Mouse (Mus musculus) limb, embryonic 15.5 days (tissue): Measurements from ENCODE around the gene Tmx4. TPM values are rescaled to one million over a fixed set of nuclear protein-coding genes. Genes with fewer than 3 reads are reported as not detected.
"Not testable (repeated sequence)": the region's sequence is repeated elsewhere in the genome, so short reads cannot be mapped to it uniquely, and the experiment has no call there.

Experiments
- ATAC-seq: fragments of 200-750 bp; cut with Nextera tagmentation; 2 replicates; pipeline ENCODE4 v1.8.0; 2017; ENCODE audit warnings: low read depth, moderate TSS enrichment; ENCODE audit not compliant: insufficient number of reproducible peaks, low FRiP score, low TSS enrichment
- H3K27ac ChIP-seq: fragments of 300-500 bp; sonication (generic); 2 replicates; pipeline ENCODE4 v1.5.1; 2015; ENCODE audit warnings: moderate library complexity, mild to moderate bottlenecking, inconsistent platforms
- H3K27me3 ChIP-seq: fragments of 300-500 bp; sonication (generic); 2 replicates; pipeline ENCODE4 v1.6.1; 2015; ENCODE audit warnings: inconsistent platforms
- H3K36me3 ChIP-seq: fragments of 300-500 bp; sonication (generic); 2 replicates; pipeline ENCODE4 v1.6.1; 2015; ENCODE audit warnings: inconsistent platforms
- H3K4me1 ChIP-seq: fragments of 300-500 bp; sonication (generic); 2 replicates; pipeline ENCODE4 v1.6.1; 2015; ENCODE audit warnings: inconsistent platforms
- H3K4me2 ChIP-seq: fragments of 300-500 bp; sonication (generic); 2 replicates; pipeline ENCODE4 v1.6.1; 2015; ENCODE audit warnings: mild to moderate bottlenecking, inconsistent platforms
- H3K4me3 ChIP-seq: fragments of 300-500 bp; sonication (generic); 2 replicates; pipeline ENCODE4 v1.5.1; 2015; ENCODE audit warnings: mild to moderate bottlenecking, inconsistent platforms
- H3K9ac ChIP-seq: fragments of 300-500 bp; sonication (generic); 2 replicates; pipeline ENCODE4 v1.6.1; 2015; ENCODE audit warnings: inconsistent platforms
- H3K9me3 ChIP-seq: fragments of 300-500 bp; sonication (generic); 2 replicates; pipeline ENCODE4 v1.6.1; 2016; ENCODE audit warnings: inconsistent platforms
- WGBS: fragments of 180-500 bp; shearing (Covaris S2); methylation state at CpG from one replicate; pipeline ENCODE4 v1.1.7; 2015; 5-methylcytosine and 5-hydroxymethylcytosine counted together
- polyA plus RNA-seq: library from polyadenylated mRNA; unstranded; fragments of >200 nt; fragmentation: Nextera tagmentation; extraction: Ambion mirVana; gene quantifications from 2 replicates; pipeline ENCODE4 v1.2.1, GENCODE M21; 2015

Gene Tmx4
- polyA plus RNA-seq, 1 experiment from 2014 or later: 17.5 TPM

GRCm38 (mm10) chr2:134645752-134646151 lies 1.8 kb upstream of the Tmx4 start:
- Histone ChIP-seq H3K9me3 (no peaks in the 10 kb centered on the region), H3K4me1 (peaks cover 9% of the 10 kb centered on the region), H3K27me3 (no peaks in the 10 kb centered on the region), H3K4me3 (no peak overlapping the region), H3K9ac (no peak overlapping the region), H3K36me3 (no peaks in the 10 kb centered on the region), H3K27ac (no peak overlapping the region), H3K4me2 (no peak overlapping the region)
- no peak for ATAC-seq
- 68% methylated on average over 3 of the region's 3 CpGs for WGBS

DNA sequence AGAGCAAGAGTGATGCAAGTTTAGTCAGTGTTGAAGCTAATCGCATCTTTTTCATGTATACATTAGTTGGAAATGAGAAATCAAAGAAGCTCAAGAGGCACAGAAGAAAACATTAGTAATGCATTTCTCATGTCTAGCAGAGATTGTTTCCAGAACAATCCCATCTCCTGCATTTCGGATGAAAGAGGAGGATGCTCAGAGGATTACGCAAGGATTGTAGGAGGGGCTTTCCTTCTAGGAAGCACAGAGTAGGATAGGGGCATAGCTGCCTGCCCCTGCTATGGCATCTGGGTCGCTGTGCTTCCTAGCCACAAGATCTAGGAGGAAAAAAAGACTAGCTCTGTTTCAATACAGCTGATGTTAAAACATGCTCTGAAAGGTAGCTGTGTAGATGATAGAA lies 1.2 kb upstream of the Tmx4 start:
- Histone ChIP-seq H3K9ac (no peak overlapping the region), H3K27me3 (no peaks in the 10 kb centered on the region), H3K27ac (no peak overlapping the region), H3K9me3 (no peaks in the 10 kb centered on the region), H3K4me1 (peaks cover 9% of the 10 kb centered on the region), H3K36me3 (no peaks in the 10 kb centered on the region), H3K4me3 (no peak overlapping the region), H3K4me2 (no peak overlapping the region)
- ATAC-seq: no peak
- 62% methylated on average over 4 of the region's 4 CpGs for WGBS

DNA sequence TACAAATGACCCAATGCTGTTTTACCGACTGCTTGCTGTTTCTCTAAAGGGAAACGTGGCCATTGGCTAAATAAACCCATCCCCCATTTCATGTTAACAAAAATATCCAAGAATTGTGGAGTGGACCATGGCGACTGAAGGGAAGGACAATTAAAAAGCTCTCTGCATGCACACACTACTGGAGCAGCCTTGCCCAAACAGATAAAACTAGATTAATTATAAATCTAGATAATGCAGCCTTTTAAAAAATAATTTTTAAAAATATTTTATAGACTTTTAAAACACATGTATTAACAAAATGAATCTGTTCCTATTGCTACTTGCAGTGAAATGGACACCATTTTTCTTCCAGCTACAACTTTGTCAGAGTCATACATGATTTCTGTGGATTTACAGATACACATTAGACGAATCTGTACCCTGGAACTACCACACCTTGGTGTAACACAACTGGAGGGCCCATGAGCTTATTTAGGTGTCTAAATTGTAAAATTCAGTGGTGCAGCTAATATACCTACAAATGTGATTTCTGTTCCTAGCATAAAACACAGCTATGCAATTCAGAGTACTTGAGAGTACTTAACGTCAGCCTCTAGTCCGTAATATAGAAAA lies 462 bp upstream of the Tmx4 start:
- H3K27ac ChIP-seq: peak overlapping the region; percentile 95; the same call in 1 of the 2 replicates
- H3K4me3 ChIP-seq: peak overlapping the region; percentile 81
- no peaks in the 10 kb centered on the region for H3K9me3 ChIP-seq
- no peaks in the 10 kb centered on the region for H3K36me3 ChIP-seq
- no peak for ATAC-seq
- peak overlapping the region; percentile 59 for H3K4me2 ChIP-seq
- H3K9ac ChIP-seq: no peak overlapping the region
- 35% methylated on average over 6 of the region's 6 CpGs for WGBS
- H3K4me1 ChIP-seq: peaks cover 9% of the 10 kb centered on the region
- no peaks in the 10 kb centered on the region for H3K27me3 ChIP-seq

- Histone ChIP-seq H3K4me3 (no peak overlapping the region), H3K36me3 (no peaks in the 10 kb centered on the region), H3K9me3 (no peaks in the 10 kb centered on the region), H3K27ac (no peak overlapping the region), H3K4me2 (no peak overlapping the region), H3K4me1 (peaks cover 9% of the 10 kb centered on the region), H3K9ac (no peak overlapping the region), H3K27me3 (no peaks in the 10 kb centered on the region)
- no peak for ATAC-seq
Measured at GRCm38 (mm10) chr2:134642377-134642776, 1.6 kb downstream of the Tmx4 start.

DNA sequence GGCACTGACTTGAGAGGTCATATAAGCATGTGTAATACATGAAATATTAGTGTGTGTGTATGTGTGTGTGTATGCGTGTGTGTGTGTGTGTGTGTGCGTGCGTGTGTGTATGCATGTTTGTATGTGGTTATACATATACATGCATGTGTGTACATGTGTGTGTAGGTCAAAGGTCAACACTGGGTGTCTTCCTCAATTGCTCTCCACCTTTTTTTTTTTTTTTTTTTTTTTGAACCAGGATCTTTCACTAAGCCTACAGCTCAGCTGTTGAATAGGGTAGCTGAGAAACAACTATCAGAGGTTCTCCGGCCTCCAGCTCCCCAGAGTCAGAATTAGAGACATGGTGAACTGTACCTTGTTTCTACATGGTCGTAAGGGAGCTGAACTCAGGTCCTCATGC lies 2.6 kb downstream of the Tmx4 start:
- Histone ChIP-seq H3K27me3 (no peaks in the 10 kb centered on the region), H3K4me2 (no peak overlapping the region), H3K9me3 (no peaks in the 10 kb centered on the region), H3K27ac (no peak overlapping the region), H3K9ac (no peak overlapping the region), H3K4me3 (no peak overlapping the region), H3K4me1 (peaks cover 9% of the 10 kb centered on the region), H3K36me3 (no peaks in the 10 kb centered on the region)
- no peak for ATAC-seq
- WGBS: 91% methylated on average over 5 of the region's 5 CpGs

GRCm38 (mm10) chr2:134640398-134640797 lies 3.5 kb downstream of the Tmx4 start:
- no peaks in the 10 kb centered on the region for H3K9me3 ChIP-seq
- H3K27me3 ChIP-seq: no peaks in the 10 kb centered on the region
- no peak overlapping the region for H3K9ac ChIP-seq
- 79% methylated on average over 1 of the region's 1 CpGs for WGBS
- no peak overlapping the region for H3K4me3 ChIP-seq
- H3K27ac ChIP-seq: no peak overlapping the region
- ATAC-seq: no peak
- no peak overlapping the region for H3K4me2 ChIP-seq
- no peaks in the 10 kb centered on the region for H3K36me3 ChIP-seq
- peaks cover 9% of the 10 kb centered on the region for H3K4me1 ChIP-seq

DNA sequence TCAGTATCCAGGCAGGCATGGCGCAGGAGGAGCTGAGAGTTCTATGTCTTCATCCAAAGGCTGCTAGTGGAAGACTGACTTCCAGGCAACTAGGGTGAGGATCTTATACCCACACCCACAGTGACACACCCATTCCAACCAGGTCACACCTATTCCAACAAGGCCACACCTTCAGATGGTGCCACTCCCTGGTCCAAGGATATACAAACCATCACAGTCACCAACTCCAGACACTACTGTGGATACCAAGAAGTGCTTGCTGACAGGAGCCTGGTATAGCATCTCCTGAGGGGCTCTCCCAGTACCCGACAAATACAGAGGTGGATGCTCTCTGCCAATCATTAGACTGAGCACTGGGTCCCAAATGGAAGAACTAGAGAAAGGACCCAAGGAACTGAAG lies 15.4 kb downstream of the Tmx4 start:
- H3K9me3 ChIP-seq, H3K27ac ChIP-seq, H3K4me1 ChIP-seq, H3K9ac ChIP-seq, ATAC-seq, H3K27me3 ChIP-seq, H3K4me3 ChIP-seq, H3K4me2 ChIP-seq, H3K36me3 ChIP-seq: not testable (repeated sequence)
- WGBS: 87% methylated on average over 2 of the region's 2 CpGs

- H3K4me3 ChIP-seq: no peak overlapping the region
- no peaks in the 10 kb centered on the region for H3K4me1 ChIP-seq
- H3K9ac ChIP-seq: no peak overlapping the region
- H3K36me3 ChIP-seq: peaks cover 3% of the 10 kb centered on the region; the same call in 1 of the 2 replicates
- no peak overlapping the region for H3K27ac ChIP-seq
- no peaks in the 10 kb centered on the region for H3K9me3 ChIP-seq
- H3K4me2 ChIP-seq: no peak overlapping the region
- H3K27me3 ChIP-seq: no peaks in the 10 kb centered on the region
- no peak for ATAC-seq
Measured at GRCm38 (mm10) chr2:134604935-134605334, 39.0 kb downstream of the Tmx4 start.

- Histone ChIP-seq H3K4me2 (no peak overlapping the region), H3K4me3 (no peak overlapping the region), H3K9me3 (no peaks in the 10 kb centered on the region), H3K36me3 (no peaks in the 10 kb centered on the region), H3K9ac (no peak overlapping the region), H3K27me3 (no peaks in the 10 kb centered on the region), H3K27ac (no peak overlapping the region), H3K4me1 (no peaks in the 10 kb centered on the region)
- WGBS: 85% methylated on average over 6 of the region's 6 CpGs
- no peak for ATAC-seq
Measured at GRCm38 (mm10) chr2:134591081-134591694, 52.8 kb downstream of the Tmx4 start.

DNA sequence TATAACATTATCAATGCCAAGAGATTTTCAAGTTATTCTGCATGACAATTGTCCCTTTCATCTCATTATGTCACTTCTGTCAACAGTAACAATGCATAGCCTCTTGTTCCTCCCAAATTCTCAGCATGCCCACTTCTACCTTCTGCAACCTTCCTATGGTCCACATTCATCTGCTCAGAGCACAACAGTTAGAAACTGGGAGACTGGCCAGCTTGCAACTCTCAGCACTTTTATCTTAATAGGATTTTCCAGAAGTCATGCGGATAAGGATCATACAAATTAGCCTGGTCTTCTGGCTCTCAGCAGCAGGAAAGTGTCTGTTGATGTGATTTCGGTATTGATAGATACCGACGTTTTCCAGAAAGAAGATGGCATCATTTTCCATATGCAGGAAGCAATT lies 58.7 kb downstream of the Tmx4 start:
- Histone ChIP-seq H3K27ac (no peak overlapping the region), H3K9ac (no peak overlapping the region), H3K4me1 (no peaks in the 10 kb centered on the region), H3K27me3 (no peaks in the 10 kb centered on the region), H3K4me3 (no peak overlapping the region), H3K36me3 (no peaks in the 10 kb centered on the region), H3K4me2 (no peak overlapping the region), H3K9me3 (no peaks in the 10 kb centered on the region)
- WGBS: 63% methylated on average over 4 of the region's 4 CpGs
- no peak for ATAC-seq

- no peaks in the 10 kb centered on the region for H3K9me3 ChIP-seq
- ATAC-seq: no peak
- 83% methylated on average over 3 of the region's 3 CpGs for WGBS
- H3K9ac ChIP-seq: no peak overlapping the region
- no peak overlapping the region for H3K4me2 ChIP-seq
- no peaks in the 10 kb centered on the region for H3K4me1 ChIP-seq
- H3K36me3 ChIP-seq: no peaks in the 10 kb centered on the region
- H3K4me3 ChIP-seq: no peak overlapping the region
- no peak overlapping the region for H3K27ac ChIP-seq
- no peaks in the 10 kb centered on the region for H3K27me3 ChIP-seq
Measured at GRCm38 (mm10) chr2:134559422-134559821, 84.5 kb downstream of the Tmx4 start.

DNA sequence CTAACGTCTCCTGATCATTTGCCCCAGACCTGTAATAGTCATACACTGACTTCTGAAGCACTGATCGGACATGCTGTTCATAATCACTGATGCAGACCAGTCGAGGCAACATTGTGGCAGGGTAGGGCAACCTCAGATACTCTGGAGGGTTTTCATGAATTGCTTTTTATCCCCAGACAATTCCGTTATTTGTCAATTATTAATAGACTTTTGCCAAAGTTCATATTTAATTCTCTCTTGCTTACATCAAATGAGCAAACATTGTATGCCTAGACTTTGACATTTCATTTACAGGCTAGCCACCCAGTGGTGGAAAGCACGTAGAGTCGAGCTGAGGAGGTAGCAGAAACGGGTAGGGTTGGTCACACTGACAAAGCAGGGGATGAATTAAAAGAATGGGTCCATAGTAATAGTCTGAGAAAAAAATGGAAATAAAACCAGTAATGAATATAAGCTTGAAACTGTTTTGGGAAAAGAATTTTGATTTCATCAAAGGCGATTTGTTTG lies 89.7 kb downstream of the Tmx4 start, which contains the start of gene Hao1:
TSS of gene Hao1 (minus strand) at position 148 of the 507 bp plus-strand sequence.
- WGBS: 76% methylated on average over 8 of the region's 8 CpGs
- H3K27me3 ChIP-seq: no peaks in the 10 kb centered on the region

More for the DNA sequence above, 89.7 kb downstream of the Tmx4 start, which contains the start of gene Hao1:
- Histone ChIP-seq H3K36me3 (no peaks in the 10 kb centered on the region), H3K4me2 (no peak within 1 kb of the TSS), H3K9me3 (no peaks in the 10 kb centered on the region), H3K9ac (no peak within 1 kb of the TSS), H3K4me1 (no peaks in the 10 kb centered on the region), H3K27ac (no peak within 1 kb of the TSS), H3K4me3 (no peak within 1 kb of the TSS)
- ATAC-seq: no peak
